Mouse (Mus musculus): ENCODE results near the gene Fmo2.

GRCm38 (mm10) chr1:162864279-162864678, 34.2 kb downstream of the Fmo2 start:
- TF ChIP-seq EP300 (IDR thresholded peaks at IDR 0.05; ENCODE audit: low read depth) (peak; percentile 27; the same call in 1 of the 2 replicates), CTCF (IDR thresholded peaks at IDR 0.05; ENCODE audit: low read depth) (no peak)
